Mouse (Mus musculus) limb, embryonic 13.5 days (tissue): ENCODE measurements at regions not wholly inside any gene's neighbourhood (a gene's known extent, or its start where the extent isn't known, plus 50 kb on each side); places are given as distances from the start of the nearest gene placed in this dataset.
"Not testable (repeated sequence)": the region's sequence is repeated elsewhere in the genome, so short reads cannot be mapped to it uniquely, and the experiment has no call there.

Experiments
- ATAC-seq: fragments of 200-750 bp; cut with Nextera tagmentation; 2 replicates; pipeline ENCODE4 v1.8.0; 2017; ENCODE audit warnings: low read depth, moderate number of reproducible peaks, moderate TSS enrichment; ENCODE audit not compliant: low FRiP score
- H3K27ac ChIP-seq: fragments of 300-500 bp; sonication (generic); 2 replicates; pipeline ENCODE4 v1.5.1; 2015; ENCODE audit warnings: inconsistent platforms, mild to moderate bottlenecking, moderate library complexity
- H3K27me3 ChIP-seq: fragments of 300-500 bp; sonication (generic); 2 replicates; pipeline ENCODE4 v1.6.1; 2015; ENCODE audit warnings: mild to moderate bottlenecking, inconsistent platforms
- H3K36me3 ChIP-seq: fragments of 300-500 bp; sonication (generic); 2 replicates; pipeline ENCODE4 v1.6.1; 2015; ENCODE audit warnings: inconsistent platforms, mild to moderate bottlenecking, moderate library complexity
- H3K4me1 ChIP-seq: fragments of 300-500 bp; sonication (generic); 2 replicates; pipeline ENCODE4 v1.6.1; 2015; ENCODE audit warnings: inconsistent platforms
- H3K4me2 ChIP-seq: fragments of 300-500 bp; sonication (generic); replicated peaks from 2 replicates; pipeline ENCODE4 v1.6.1; 2015; ENCODE audit warnings: inconsistent platforms, mild to moderate bottlenecking, moderate library complexity
- H3K4me3 ChIP-seq: fragments of 300-500 bp; sonication (generic); 2 replicates; pipeline ENCODE4 v1.5.1; 2015; ENCODE audit warnings: moderate library complexity, mild to moderate bottlenecking, inconsistent platforms
- H3K9ac ChIP-seq: fragments of 300-500 bp; sonication (generic); 2 replicates; pipeline ENCODE4 v1.6.1; 2015; ENCODE audit warnings: mild to moderate bottlenecking, inconsistent platforms
- H3K9me3 ChIP-seq: fragments of 300-500 bp; sonication (generic); 2 replicates; pipeline ENCODE4 v1.6.1; 2016; ENCODE audit warnings: inconsistent platforms
- WGBS: fragments of 180-500 bp; shearing (Covaris S2); methylation state at CpG from one replicate; pipeline ENCODE4 v1.1.7; 2015; 5-methylcytosine and 5-hydroxymethylcytosine counted together

GRCm38 (mm10) chr3:21700326-21700725 is 376.1 kb upstream of the Tbl1xr1 start:
- ATAC-seq: no peak
- H3K4me2 ChIP-seq: no peak overlapping the region
- no peaks in the 10 kb centered on the region for H3K36me3 ChIP-seq
- no peak overlapping the region for H3K9ac ChIP-seq
- WGBS: 89% methylated on average over 1 of the region's 1 CpGs
- H3K9me3 ChIP-seq: no peaks in the 10 kb centered on the region
- H3K27me3 ChIP-seq: no peaks in the 10 kb centered on the region
- no peaks in the 10 kb centered on the region for H3K4me1 ChIP-seq
- no peak overlapping the region for H3K27ac ChIP-seq
- H3K4me3 ChIP-seq: no peak overlapping the region

GRCm38 (mm10) chr3:21726747-21727505 is 349.5 kb upstream of the Tbl1xr1 start:
- 70% methylated on average over 4 of the region's 4 CpGs for WGBS
- Histone ChIP-seq H3K4me2 (no peak overlapping the region), H3K4me1 (no peaks in the 10 kb centered on the region), H3K27ac (no peak overlapping the region), H3K36me3 (no peaks in the 10 kb centered on the region), H3K9ac (no peak overlapping the region), H3K4me3 (no peak overlapping the region), H3K27me3 (no peaks in the 10 kb centered on the region), H3K9me3 (no peaks in the 10 kb centered on the region)
- ATAC-seq: no peak

- Histone ChIP-seq H3K9me3 (no peaks in the 10 kb centered on the region), H3K4me3 (no peak overlapping the region), H3K4me1 (no peaks in the 10 kb centered on the region), H3K27me3 (no peaks in the 10 kb centered on the region), H3K27ac (no peak overlapping the region), H3K36me3 (no peaks in the 10 kb centered on the region), H3K4me2 (no peak overlapping the region), H3K9ac (no peak overlapping the region)
- ATAC-seq: no peak
- WGBS: 75% methylated on average over 4 of the region's 4 CpGs
Measured at GRCm38 (mm10) chr3:21728019-21728418, 348.4 kb upstream of the Tbl1xr1 start.

DNA sequence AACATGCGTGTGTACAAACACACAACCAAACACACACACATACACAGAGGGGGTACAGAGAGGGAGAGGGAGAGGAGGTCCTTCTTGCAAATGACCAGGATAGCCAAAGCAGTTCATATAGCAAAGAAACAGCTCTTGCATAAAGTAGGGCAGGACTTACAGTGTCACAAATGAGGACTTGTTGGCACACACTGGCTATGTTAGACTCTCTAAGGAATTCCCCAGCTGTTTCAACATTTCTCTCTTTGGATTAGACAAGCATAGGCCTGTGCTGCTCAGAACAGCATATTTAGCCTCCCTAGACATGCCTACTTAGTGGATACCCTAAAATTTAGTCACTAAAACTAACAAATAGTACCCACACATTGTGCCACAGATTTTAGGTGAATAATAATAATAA is 347.1 kb upstream of the Tbl1xr1 start:
- no peak for ATAC-seq
- 85% methylated on average over 1 of the region's 1 CpGs for WGBS
- Histone ChIP-seq H3K36me3 (no peaks in the 10 kb centered on the region), H3K9me3 (no peaks in the 10 kb centered on the region), H3K4me2 (no peak overlapping the region), H3K4me1 (no peaks in the 10 kb centered on the region), H3K27ac (no peak overlapping the region), H3K4me3 (no peak overlapping the region), H3K27me3 (no peaks in the 10 kb centered on the region), H3K9ac (no peak overlapping the region)

GRCm38 (mm10) chr3:21735688-21736087 is 340.8 kb upstream of the Tbl1xr1 start:
- not testable (repeated sequence) for H3K4me1 ChIP-seq, H3K4me2 ChIP-seq, H3K27me3 ChIP-seq, H3K4me3 ChIP-seq, H3K9ac ChIP-seq, H3K27ac ChIP-seq, ATAC-seq, H3K9me3 ChIP-seq, H3K36me3 ChIP-seq
- 91% methylated on average over 2 of the region's 2 CpGs for WGBS

- H3K4me2 ChIP-seq: no peak overlapping the region
- no peak for ATAC-seq
- 82% methylated on average over 4 of the region's 4 CpGs for WGBS
- H3K27ac ChIP-seq: no peak overlapping the region
- H3K36me3 ChIP-seq: no peaks in the 10 kb centered on the region
- H3K9ac ChIP-seq: no peak overlapping the region
- H3K9me3 ChIP-seq: no peaks in the 10 kb centered on the region; the same call in 1 of the 2 replicates
- H3K4me1 ChIP-seq: no peaks in the 10 kb centered on the region
- H3K27me3 ChIP-seq: no peaks in the 10 kb centered on the region
- no peak overlapping the region for H3K4me3 ChIP-seq
Measured at GRCm38 (mm10) chr3:21739720-21740119, 336.7 kb upstream of the Tbl1xr1 start.

- Histone ChIP-seq H3K36me3 (no peaks in the 10 kb centered on the region), H3K4me2 (no peak overlapping the region), H3K9me3 (peaks cover 3% of the 10 kb centered on the region; the same call in 1 of the 2 replicates), H3K4me3 (no peak overlapping the region), H3K27me3 (no peaks in the 10 kb centered on the region), H3K4me1 (no peaks in the 10 kb centered on the region), H3K27ac (no peak overlapping the region), H3K9ac (no peak overlapping the region)
- no peak for ATAC-seq
- 90% methylated on average over 1 of the region's 1 CpGs for WGBS
Measured at GRCm38 (mm10) chr3:21744107-21744506, 332.3 kb upstream of the Tbl1xr1 start.

DNA sequence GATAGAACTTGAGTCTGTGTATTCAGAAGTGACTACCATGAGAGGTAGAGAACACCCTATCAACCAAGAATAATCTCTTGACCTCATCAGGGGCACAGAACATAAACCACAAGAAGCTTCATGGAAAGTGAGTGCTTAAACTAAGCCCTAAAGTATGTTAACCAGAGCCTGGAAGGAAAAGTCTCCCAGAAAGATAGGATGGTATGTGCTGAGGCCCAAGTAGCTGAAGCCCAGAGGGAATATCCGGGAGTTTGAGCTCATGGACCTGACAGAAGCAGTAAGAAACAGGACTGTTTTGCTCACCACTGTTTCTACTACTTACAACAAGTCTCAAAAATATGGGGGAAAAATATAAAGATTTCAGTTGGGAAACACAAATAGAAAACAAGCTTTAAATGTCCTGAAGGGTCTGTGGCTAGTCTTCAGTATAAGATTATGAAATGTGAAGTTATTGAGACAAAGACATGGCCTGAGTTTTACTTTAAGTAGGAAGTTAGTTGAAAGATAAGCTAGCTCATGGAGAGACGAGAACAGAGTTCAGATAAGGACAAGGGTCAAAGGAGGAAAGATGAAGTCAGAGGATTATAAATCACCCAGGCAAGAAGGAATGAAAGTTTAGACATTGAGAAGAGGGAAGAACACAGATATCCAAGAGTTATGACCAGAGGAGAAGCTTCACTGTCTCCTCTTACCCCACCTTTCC is 315.8 kb upstream of the Tbl1xr1 start:
- Histone ChIP-seq H3K27me3 (no peaks in the 10 kb centered on the region), H3K9me3 (no peaks in the 10 kb centered on the region), H3K4me3 (no peak overlapping the region), H3K27ac (no peak overlapping the region), H3K4me2 (no peak overlapping the region), H3K36me3 (no peaks in the 10 kb centered on the region), H3K9ac (no peak overlapping the region), H3K4me1 (no peaks in the 10 kb centered on the region)
- ATAC-seq: no peak
- WGBS: 66% methylated on average over 2 of the region's 2 CpGs

GRCm38 (mm10) chr3:21761219-21761600 is 315.2 kb upstream of the Tbl1xr1 start:
- Histone ChIP-seq H3K9me3 (no peaks in the 10 kb centered on the region), H3K9ac (no peak overlapping the region), H3K27ac (no peak overlapping the region), H3K27me3 (no peaks in the 10 kb centered on the region), H3K36me3 (no peaks in the 10 kb centered on the region), H3K4me3 (no peak overlapping the region), H3K4me1 (no peaks in the 10 kb centered on the region), H3K4me2 (no peak overlapping the region)
- no peak for ATAC-seq

DNA sequence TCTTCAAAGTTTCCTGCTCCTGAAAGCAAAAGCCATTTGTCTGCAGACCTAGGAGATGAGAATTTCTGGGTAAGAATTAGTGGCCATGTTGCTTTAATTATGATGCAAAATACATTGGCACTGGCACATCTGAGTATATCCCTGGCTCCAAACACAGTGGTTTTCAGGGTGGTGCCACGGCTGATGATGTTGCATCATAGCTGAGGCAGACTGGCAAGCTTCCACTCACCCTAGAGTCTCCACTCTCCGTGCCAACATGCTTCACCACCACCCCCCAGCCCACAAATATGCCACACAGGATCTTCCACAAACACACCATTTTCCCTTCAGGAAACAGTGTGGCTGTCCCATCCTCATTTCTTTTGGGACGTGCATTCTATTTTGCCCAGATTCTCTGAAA is 314.5 kb upstream of the Tbl1xr1 start:
- H3K27me3 ChIP-seq: no peaks in the 10 kb centered on the region
- no peaks in the 10 kb centered on the region for H3K36me3 ChIP-seq
- no peaks in the 10 kb centered on the region for H3K4me1 ChIP-seq
- no peak for ATAC-seq
- no peaks in the 10 kb centered on the region for H3K9me3 ChIP-seq
- no peak overlapping the region for H3K4me3 ChIP-seq
- H3K27ac ChIP-seq: no peak overlapping the region
- WGBS: 78% methylated on average over 3 of the region's 3 CpGs
- H3K4me2 ChIP-seq: no peak overlapping the region
- H3K9ac ChIP-seq: no peak overlapping the region

GRCm38 (mm10) chr3:21768081-21768480 is 308.4 kb upstream of the Tbl1xr1 start:
- H3K4me1 ChIP-seq: peaks cover 8% of the 10 kb centered on the region; the same call in 1 of the 2 replicates
- H3K4me3 ChIP-seq: no peak overlapping the region
- no peak for ATAC-seq
- no peak overlapping the region for H3K27ac ChIP-seq
- no peaks in the 10 kb centered on the region for H3K27me3 ChIP-seq
- no peaks in the 10 kb centered on the region for H3K36me3 ChIP-seq
- H3K9ac ChIP-seq: no peak overlapping the region
- H3K4me2 ChIP-seq: no peak overlapping the region
- H3K9me3 ChIP-seq: no peaks in the 10 kb centered on the region
- 77% methylated on average over 1 of the region's 1 CpGs for WGBS

DNA sequence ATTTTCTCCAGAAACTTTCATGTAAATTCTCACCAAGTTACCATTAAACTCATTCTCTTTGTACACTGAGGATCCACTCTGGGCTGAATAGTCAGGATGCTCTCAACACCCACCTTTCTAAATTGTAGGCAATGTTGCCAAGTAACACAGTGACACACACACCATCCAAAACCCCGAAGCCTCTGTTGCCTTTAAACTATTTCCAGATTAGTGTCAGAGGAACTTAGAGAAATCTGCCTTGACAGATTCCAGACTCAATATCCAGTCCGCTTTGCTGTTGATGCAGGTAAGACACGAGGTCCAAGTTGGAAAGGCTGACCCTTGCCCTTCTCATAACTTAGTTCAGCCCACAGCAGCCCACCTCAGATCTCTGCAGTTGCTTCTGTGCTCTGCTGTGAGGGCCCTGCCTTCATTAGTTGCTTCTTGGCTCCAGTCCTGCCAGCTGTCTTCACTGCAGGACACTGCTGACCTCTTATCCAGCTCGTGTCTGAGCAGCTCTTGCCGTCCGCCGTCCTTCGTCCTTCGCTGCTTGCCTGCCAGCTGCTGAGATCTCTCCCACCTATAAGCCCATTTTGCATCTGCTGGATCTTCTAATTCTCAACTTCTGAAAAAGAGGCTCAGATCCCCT is 306.4 kb upstream of the Tbl1xr1 start:
- Histone ChIP-seq H3K9ac (no peak overlapping the region), H3K4me1 (peaks cover 8% of the 10 kb centered on the region; the same call in 1 of the 2 replicates), H3K27ac (no peak overlapping the region), H3K9me3 (no peaks in the 10 kb centered on the region), H3K27me3 (no peaks in the 10 kb centered on the region), H3K36me3 (no peaks in the 10 kb centered on the region), H3K4me2 (no peak overlapping the region), H3K4me3 (no peak overlapping the region)
- WGBS: 52% methylated on average over 9 of the region's 9 CpGs
- ATAC-seq: no peak
